Comparison of ENCODE assay signal across 24 mouse cellular contexts in genomic region chr15:96669721-96670120, GRCm38 (mm10).
"Had no signal": no experiment of that assay in that cellular context is flagged by ENCODE, and none has a peak within 500 bp of the region (broad histone marks: within the 10 kb centered on the region; RNA-seq: fewer than 3 reads in every experiment).

No protein-coding gene starts in this region.

- ATAC-seq: liver, postnatal 0 days; lung, postnatal 0 days; midbrain, embryonic 16.5 days had no signal

- H3K9ac ChIP-seq: liver, embryonic 15.5 days; liver, postnatal 0 days; lung, embryonic 15.5 days; midbrain, embryonic 12.5 days; neural tube, embryonic 13.5 days; neural tube, embryonic 15.5 days had no signal

- H3K9me3 ChIP-seq: liver, embryonic 15.5 days; lung, embryonic 15.5 days; megakaryocyte, embryonic 14.5 days; midbrain, embryonic 10.5 days; midbrain, embryonic 12.5 days; neural tube, embryonic 13.5 days; neural tube, embryonic 15.5 days had no signal

- H3K4me3 ChIP-seq: liver, embryonic 15.5 days; lung, embryonic 15.5 days; megakaryocyte, embryonic 14.5 days; midbrain, embryonic 10.5 days; midbrain, embryonic 12.5 days; myocyte; neural tube, embryonic 13.5 days; neural tube, embryonic 15.5 days had no signal

- DNase-seq: liver, postnatal 0 days; lung, adult 2 months; lung, postnatal 14 days; lung, postnatal 36 days; midbrain, embryonic 14.5 days; retina, postnatal 1 day; right cerebral cortex, adult 18-20 months; right cerebral cortex, postnatal 25 days; right cerebral cortex, postnatal 4 days; spleen, adult 18-20 months; thymus, adult 18-20 months; thymus, postnatal 14 days; thymus, postnatal 36 days had no signal

- H3K36me3 ChIP-seq: liver, embryonic 15.5 days; lung, embryonic 15.5 days; midbrain, embryonic 10.5 days; midbrain, embryonic 12.5 days; neural tube, embryonic 13.5 days; neural tube, embryonic 15.5 days had no signal

- H3K27me3 ChIP-seq: lung, embryonic 15.5 days; midbrain, embryonic 12.5 days; neural tube, embryonic 13.5 days; neural tube, embryonic 15.5 days had no signal

- H3K4me1 ChIP-seq: midbrain, embryonic 10.5 days; midbrain, embryonic 12.5 days had no signal

- H3K4me2 ChIP-seq: liver, embryonic 15.5 days; lung, embryonic 15.5 days; midbrain, embryonic 12.5 days; neural tube, embryonic 13.5 days; neural tube, embryonic 15.5 days had no signal

- H3K27ac ChIP-seq: liver, embryonic 15.5 days; lung, embryonic 15.5 days; macrophage; midbrain, embryonic 10.5 days; midbrain, embryonic 12.5 days; neural tube, embryonic 13.5 days; neural tube, embryonic 15.5 days had no signal
